8 mouse cellular contexts compared by ENCODE assay signal in the genomic region with DNA sequence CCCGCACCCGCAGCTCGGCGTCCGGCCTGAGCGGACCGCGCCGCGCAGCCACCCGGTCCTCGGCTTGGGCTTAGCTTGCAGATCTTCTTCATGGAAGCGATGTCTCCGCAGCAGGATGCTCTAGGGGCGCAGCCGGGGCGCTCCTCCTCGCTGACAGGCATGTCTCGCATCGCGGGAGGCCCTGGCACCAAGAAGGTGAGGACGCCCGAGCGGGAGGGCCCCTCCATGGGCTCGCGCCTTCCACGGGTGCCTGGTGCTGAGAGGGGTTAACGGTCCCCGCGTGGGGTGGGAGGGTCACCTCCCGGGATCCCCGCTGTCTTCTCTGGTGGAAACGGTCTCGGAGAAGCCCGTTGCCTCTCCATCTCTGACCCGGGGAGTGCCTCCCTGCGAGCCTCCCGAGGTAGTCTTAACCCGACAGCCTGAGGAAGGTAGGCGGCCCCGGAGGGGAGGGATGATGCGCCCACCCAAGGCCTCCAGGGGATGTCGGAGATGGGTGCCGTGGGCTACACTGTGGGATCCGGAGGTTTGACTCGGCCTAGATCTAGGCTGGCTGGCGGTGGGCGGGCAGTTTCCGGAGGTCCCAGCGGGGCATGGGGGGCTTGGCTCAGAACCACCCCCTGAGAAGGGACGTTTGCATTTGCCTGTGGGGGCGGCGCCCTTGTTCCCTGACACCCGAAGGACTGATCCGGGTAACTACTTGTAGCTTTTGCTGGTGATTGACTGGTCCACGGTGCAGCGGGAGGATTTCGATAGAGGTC. TPM values are rescaled to one million over a fixed set of nuclear protein-coding genes. Genes with fewer than 3 reads are reported as not detected.
A peak's percentile ranks its signal among the peaks of the same experiment; 100 is the strongest.
DNase-seq lines count a peak whose midpoint lies in the region; ATAC-seq lines count a peak whose summit lies in the region.

No protein-coding gene starts in this region.

- under 1% methylated on average over 58 of the region's 58 CpGs for whole genome bisulfite sequencing in intestine, embryonic 15.5 days
- WGBS in limb, embryonic 13.5 days, result under 1% methylated on average over 56 of the region's 58 CpGs
- WGBS in midbrain, embryonic 15.5 days, result under 1% methylated on average over 58 of the region's 58 CpGs

- peak overlapping the region; percentile 60 for H3K9ac ChIP-seq in intestine, embryonic 15.5 days
- H3K9ac ChIP-seq in limb, embryonic 13.5 days, result peak overlapping the region; percentile 77
- H3K9ac ChIP-seq in midbrain, embryonic 15.5 days, result peak overlapping the region; percentile 91

- peak; percentile 28 for DNase-seq in ovary, postnatal 36 days (ENCODE audit: low spot score)
- no peak for DNase-seq in ovary, adult 18-20 months (ENCODE audit: low spot score)
- peak; percentile 37 for DNase-seq in gastrocnemius, postnatal 14 days
- peak; percentile 32 to 36 for DNase-seq in thymus, adult 18-20 months

- H3K4me3 ChIP-seq in intestine, embryonic 15.5 days (replicated peaks), result peak overlapping the region; percentile 69
- peak overlapping the region; percentile 74 for H3K4me3 ChIP-seq in limb, embryonic 13.5 days
- peak overlapping the region; percentile 92 for H3K4me3 ChIP-seq in midbrain, embryonic 15.5 days

- peaks cover 16% of the 10 kb centered on the region for H3K27me3 ChIP-seq in intestine, embryonic 15.5 days (replicated peaks)
- H3K27me3 ChIP-seq in limb, embryonic 13.5 days, result peaks cover 73% of the 10 kb centered on the region
- H3K27me3 ChIP-seq in midbrain, embryonic 15.5 days (replicated peaks), result peaks cover 3% of the 10 kb centered on the region

- H3K4me1 ChIP-seq in intestine, embryonic 15.5 days (replicated peaks), result peaks cover 16% of the 10 kb centered on the region
- peaks cover 25% of the 10 kb centered on the region for H3K4me1 ChIP-seq in limb, embryonic 13.5 days
- peaks cover 23% of the 10 kb centered on the region for H3K4me1 ChIP-seq in midbrain, embryonic 15.5 days

- H3K36me3 ChIP-seq in intestine, embryonic 15.5 days, result no peaks in the 10 kb centered on the region
- H3K36me3 ChIP-seq in limb, embryonic 13.5 days, result no peaks in the 10 kb centered on the region
- H3K36me3 ChIP-seq in midbrain, embryonic 15.5 days (replicated peaks), result no peaks in the 10 kb centered on the region

- H3K4me2 ChIP-seq in intestine, embryonic 15.5 days (replicated peaks), result peak overlapping the region; percentile 95
- peak overlapping the region; percentile 89 for H3K4me2 ChIP-seq in limb, embryonic 13.5 days (replicated peaks)
- H3K4me2 ChIP-seq in midbrain, embryonic 15.5 days, result peak overlapping the region; percentile 85

- intact Hi-C loops in gastrocnemius, postnatal 14 days (cut with DNase I; ENCODE audit: low total_unique reads), result no loop called here

- peak; percentile 19 for ATAC-seq in common myeloid progenitor, adult 5-6 weeks (replicated peaks; ENCODE audit: low read depth, poor library complexity, severe bottlenecking)
- ATAC-seq in intestine, embryonic 15.5 days, result peak; percentile 71
- peak; percentile 37 for ATAC-seq in limb, embryonic 13.5 days (ENCODE audit: low FRiP score, low read depth)
- peak; percentile 72 for ATAC-seq in midbrain, embryonic 15.5 days (replicated peaks)

- H3K9me3 ChIP-seq in intestine, embryonic 15.5 days, result no peaks in the 10 kb centered on the region
- no peaks in the 10 kb centered on the region for H3K9me3 ChIP-seq in limb, embryonic 13.5 days
- H3K9me3 ChIP-seq in midbrain, embryonic 15.5 days, result no peaks in the 10 kb centered on the region

- H3K27ac ChIP-seq in intestine, embryonic 15.5 days, result no peak overlapping the region
- no peak overlapping the region for H3K27ac ChIP-seq in limb, embryonic 13.5 days
- peak overlapping the region; percentile 92 for H3K27ac ChIP-seq in midbrain, embryonic 15.5 days

RNA-seq across cellular contexts. Expression of a gene that starts 0.5 kb away (rescaled TPM):
- 0.29 TPM in 1 of 2 replicates, not detected in the other for total RNA-seq in common myeloid progenitor, adult 5-6 weeks (2017)
- total RNA-seq in gastrocnemius, postnatal 14 days (2021), result 10 to 100 TPM; 15.7 to 20.4 TPM
- polyA plus RNA-seq in intestine, embryonic 15.5 days (2015; fragmentation: Nextera tagmentation; extraction: Ambion mirVana), result 2.3 and 2.8 TPM in 2 replicates
- 10.7 and 11.4 TPM in 2 replicates for polyA plus RNA-seq in limb, embryonic 13.5 days (2015; fragmentation: Nextera tagmentation; extraction: Ambion mirVana)
- polyA plus RNA-seq in midbrain, embryonic 15.5 days (2015; fragmentation: Nextera tagmentation; extraction: Ambion mirVana), result 18.3 and 19.4 TPM in 2 replicates

Comparison
In these comparisons a context has a peak if more than half of its experiments do, and no peak if none do; other contexts are left out.
1. ATAC-seq: peak in every context shown above with its lines; median percentile 72 in midbrain, embryonic 15.5 days; 71 in intestine, embryonic 15.5 days; 37 in limb, embryonic 13.5 days; 19 in common myeloid progenitor, adult 5-6 weeks.